Mouse (Mus musculus) right cerebral cortex, adult 2 months (tissue): ENCODE results near the gene Vav2.

Experiments
- DNase-seq, 2 experiments: peaks; one replicate each; pipeline ENCODE4 v3.0.0; 2021 to 2022; ENCODE audit warnings: low spot score in 2 of 2

Vav2 gene

DNA sequence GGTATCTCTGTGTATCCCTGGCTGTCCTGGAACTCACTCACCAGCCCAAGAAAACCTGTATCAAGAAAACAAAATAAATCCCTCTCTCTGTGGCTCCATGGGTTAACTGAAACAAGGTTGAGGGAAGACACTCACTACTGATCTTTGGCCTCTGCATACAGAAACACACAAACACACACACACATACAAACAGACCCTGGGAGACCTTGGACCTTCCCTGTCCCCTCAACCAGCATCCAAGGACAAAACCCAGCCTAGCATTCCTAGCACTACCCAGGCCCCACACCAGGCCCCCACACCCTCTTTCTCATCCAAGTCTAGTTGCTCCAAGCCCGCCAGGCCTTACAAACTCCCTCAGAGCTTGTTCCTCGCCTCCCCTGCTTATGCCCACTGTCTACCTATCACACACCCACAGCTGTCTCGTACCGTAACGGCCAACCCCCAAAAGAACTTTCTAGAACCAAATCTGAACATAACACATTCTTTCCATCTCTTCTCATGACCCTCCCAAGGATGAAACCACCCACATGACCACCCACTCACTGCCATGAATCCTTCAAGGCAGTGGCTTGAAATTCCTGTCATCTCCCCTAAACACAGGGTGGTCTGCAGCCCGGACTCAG lies 16.2 kb downstream of the Vav2 start:
- no peak for DNase-seq

- no peak for DNase-seq
Observed at GRCm38 (mm10) chr2:27408194-27408593, 18.6 kb downstream of the Vav2 start.

- DNase-seq: no peak
Observed at GRCm38 (mm10) chr2:27406928-27407327, 19.9 kb downstream of the Vav2 start.

DNA sequence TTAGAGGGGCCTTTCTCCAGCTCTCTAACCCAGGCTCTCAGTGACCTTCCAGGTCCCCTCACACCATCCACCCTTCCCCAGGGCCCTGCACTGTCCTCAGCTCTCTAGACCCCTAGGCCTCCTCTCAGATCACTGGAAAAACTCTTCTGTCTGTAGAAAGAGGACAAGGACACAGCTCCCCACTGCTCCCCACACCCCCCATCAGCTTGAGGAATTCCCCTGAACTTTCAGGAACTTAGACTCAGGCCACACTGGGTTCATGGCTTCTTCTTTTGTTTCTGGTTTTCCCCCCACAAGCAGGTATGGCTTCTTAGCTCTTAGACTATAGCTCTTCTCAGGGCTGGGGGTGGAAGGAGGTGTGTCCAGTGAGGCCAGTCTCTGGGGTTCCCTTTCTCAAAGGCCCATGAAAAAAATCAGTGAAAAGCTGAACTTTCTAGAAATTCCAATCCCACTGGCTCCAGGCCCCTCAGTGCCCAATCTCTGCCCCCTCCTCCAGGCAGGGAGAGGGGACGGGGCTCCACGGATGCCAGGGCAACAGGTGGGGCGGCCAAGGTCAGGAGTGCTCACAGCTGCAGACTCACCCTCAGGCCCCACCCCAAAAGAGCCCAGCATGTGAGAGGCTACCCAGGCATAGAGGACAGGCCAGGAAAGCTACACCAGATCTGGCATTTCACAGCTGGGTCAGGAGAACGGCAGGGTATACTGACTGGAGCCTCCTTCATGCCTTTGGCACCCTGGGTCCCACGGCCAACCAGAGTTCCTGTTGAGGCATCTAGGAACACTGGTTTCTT lies 21.5 kb downstream of the Vav2 start:
- no peak for DNase-seq

- DNase-seq: no peak
Observed at GRCm38 (mm10) chr2:27404375-27405093, 22.3 kb downstream of the Vav2 start.

DNA sequence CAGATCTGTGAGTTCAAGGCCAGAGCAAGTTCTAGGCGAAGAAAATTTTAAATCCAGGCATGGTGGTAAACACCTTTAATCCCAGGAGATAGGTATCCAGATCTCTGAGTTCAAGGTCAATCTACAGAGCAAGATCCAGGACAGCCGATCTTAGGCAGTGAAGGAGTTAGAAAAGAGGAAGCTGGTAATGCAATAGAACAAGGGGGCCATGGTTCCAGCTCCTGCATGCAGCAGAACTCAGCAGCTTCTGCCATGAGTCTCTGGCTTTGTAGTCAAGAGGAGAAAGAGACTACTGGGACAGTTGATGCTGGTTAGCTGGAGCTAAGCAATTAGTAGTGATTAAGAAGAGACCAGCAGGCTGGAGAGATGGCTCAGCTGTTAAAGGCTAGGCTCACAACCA lies 25.3 kb downstream of the Vav2 start:
- no peak for DNase-seq

DNA sequence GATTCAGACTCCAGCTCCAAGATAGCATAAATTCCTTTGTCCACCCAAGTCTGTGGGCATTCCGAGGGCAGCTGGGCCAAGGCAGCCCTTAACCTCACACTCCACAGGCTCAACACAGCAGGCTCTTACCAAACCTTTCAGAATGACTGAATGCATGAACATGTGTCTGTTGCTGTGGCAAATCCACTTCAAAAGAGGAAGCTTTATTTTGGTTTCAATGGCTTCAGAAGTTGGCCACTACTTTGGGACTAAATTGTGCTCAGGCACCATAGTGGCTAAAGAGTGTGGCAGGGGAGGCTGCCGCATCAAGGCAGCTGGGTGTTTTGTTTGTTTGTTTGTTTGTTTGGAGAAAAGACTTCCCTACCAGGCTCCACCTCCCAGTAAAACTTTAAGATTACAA lies 26.8 kb downstream of the Vav2 start:
- no peak for DNase-seq

- DNase-seq: no peak
Observed at GRCm38 (mm10) chr2:27396656-27397440, 30.0 kb downstream of the Vav2 start.

DNA sequence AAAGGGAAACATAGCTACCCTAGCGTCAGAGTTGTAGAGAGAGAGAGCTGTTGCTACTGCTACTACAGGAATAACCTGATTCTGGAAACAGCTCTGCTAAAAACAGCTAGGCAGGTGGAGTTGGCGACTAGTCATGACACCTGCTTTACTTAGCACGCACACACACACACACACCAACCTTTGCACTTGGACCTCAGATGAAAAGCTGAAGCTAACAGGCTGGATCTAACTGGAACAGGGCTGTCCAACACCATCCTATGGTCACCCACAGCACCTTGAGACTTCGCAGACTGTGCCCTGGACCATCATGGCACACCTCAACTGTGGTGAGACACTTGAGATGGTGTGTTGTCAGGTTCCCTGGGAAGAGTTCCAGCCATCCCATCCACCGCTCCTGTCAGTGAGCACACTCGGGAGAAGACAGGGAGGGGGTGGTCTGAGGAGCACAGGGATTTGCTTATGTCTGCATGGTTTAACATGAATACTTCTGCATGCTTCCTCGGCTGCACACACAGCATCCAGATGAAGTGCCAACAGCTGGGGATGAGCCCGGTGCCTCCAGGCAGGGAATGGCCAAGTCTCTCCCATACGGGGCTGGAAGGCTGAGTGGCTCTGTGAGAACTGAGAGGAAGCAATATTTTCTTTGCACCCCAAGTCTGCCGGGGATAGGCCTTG lies 32.5 kb downstream of the Vav2 start:
- no peak for DNase-seq

DNA sequence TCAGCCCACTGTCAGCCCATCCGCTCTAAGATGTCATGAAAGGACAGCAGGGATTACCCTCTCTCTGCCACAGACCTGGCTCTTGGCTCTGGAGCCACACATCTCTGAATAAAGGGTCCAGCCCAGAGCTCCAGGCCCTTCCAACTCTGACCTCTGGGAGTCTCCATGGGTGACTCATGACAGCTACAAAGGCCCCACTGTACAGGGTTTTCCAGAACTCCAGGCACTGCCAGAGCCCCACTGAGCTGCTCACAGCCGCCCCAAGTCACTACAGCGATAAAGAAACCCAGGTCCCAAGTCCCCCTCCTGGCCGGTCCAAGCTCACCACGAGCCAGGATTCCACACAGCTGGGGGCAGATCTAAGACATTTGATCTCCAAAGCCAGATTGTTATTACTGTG lies 34.6 kb downstream of the Vav2 start:
- no peak for DNase-seq

GRCm38 (mm10) chr2:27390775-27391174 lies 36.1 kb downstream of the Vav2 start:
- no peak for DNase-seq

DNA sequence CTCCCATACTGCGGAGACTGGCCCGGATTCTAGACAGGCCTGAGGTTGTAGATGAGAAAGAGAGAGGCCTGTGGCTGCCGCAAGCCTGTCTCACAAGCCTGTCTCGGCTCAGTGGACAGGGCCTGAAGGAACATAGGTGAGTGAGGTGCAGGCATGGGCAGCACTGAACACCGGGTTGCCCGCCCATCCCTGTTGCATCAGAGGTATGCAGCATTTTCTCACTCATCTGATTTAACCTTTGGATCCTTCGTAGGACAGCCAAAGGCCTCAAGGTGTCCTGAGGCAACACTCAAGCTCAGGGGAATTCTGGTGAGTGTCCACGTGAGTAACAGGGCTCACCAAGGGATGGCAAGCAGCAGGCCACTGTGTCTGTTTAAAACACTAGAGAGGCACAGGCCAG lies 36.5 kb downstream of the Vav2 start:
- DNase-seq: no peak

DNA sequence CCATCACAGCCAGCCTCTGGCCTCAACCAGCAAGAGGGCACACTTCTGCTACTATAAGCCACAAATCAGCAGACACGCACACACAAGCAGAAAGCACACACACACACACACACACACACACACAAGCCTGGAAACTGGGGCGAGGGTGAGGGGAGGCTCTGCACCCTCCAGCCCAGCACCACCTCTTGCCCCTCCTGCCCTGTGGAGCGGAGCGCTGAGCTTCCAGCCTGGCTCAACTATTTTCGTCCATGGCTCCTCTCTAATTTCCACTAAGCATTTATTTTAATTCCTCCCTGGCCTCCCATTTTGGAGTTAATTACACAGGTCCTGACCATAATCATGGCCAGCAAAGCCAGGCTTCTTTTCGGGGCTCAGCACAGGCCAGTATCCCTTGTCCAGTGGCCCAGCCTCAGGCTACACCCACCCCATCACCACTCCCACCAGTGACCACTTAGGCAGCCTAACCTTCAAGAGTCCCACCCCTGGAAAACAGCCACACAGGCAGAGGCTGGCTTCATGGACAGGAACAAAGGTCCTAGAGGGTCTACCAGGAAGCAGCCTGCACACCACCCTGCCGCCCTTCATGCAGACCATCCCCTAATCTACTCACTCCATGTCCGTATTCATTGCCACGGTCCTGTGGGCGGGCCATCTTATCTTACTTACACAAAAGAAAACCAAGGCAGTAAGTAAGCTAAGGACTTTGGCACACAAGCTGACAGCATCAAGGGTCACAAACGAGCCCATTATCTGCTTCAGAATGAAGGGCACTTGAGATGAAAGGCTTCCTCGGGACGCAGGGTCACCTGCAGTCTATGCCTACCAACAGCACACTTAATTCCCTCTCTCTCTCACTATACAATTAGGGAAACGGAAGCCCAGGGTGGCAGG lies 37.3 kb downstream of the Vav2 start:
- no peak for DNase-seq

DNA sequence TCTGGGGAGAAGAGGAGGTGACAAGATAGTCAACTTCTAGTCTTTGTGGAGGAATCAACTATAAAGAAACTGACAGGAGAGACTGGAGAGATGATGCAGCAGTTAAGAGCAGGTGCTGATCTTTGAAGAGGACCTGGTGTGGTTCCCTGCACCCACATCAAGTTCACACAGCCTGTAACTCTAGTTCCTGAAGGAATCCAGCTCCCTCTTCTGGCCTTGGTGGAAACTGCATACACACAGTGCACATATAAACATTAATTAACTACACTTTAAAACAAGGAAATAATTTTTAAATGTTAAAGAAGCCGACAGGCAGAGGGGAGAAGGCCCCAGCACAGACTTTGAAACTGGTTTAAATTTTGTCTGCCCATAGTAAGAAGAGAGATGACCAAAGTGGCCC lies 39.6 kb downstream of the Vav2 start:
- no peak for DNase-seq

GRCm38 (mm10) chr2:27381698-27382097 lies 45.1 kb downstream of the Vav2 start:
- no peak for DNase-seq

DNA sequence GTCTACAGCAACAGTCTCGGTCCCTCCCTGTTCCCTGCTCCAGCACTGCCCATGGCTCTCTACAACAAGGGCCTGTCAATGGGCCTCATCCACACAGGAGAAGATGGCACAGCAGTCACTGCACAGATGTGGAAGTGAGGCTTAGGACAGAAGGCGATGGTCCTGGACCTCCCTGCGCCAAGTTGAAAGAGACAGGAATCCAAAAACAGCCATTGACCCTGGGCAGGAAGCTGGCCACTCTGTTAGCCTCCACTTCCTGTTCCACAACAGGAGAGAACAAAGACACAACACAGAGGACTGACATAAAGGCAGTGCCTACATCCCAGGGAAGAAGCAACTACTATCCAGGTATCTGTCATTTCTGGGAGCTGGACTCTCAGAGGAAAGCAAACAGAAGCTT lies 45.6 kb downstream of the Vav2 start:
- DNase-seq: no peak

DNA sequence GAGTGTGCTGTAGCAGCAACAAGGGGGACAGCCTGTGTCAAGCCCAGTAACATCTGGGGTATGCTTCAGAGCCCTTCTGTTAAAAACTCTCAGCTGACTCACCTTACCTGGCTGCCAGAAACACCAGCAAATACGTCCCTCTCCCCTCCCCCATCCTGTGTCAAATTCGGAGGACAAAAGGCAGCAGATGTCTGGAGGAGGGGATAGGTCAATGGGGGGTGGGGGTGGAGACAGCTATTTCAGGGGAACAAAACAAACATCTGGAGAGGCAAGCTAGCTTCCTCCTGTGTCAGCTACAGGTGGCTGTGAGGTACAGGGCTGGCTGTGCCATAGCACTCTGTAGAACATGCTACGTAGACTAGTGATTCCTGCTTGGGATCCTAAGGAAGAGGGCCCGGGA lies 49.0 kb downstream of the Vav2 start:
- DNase-seq: no peak

DNA sequence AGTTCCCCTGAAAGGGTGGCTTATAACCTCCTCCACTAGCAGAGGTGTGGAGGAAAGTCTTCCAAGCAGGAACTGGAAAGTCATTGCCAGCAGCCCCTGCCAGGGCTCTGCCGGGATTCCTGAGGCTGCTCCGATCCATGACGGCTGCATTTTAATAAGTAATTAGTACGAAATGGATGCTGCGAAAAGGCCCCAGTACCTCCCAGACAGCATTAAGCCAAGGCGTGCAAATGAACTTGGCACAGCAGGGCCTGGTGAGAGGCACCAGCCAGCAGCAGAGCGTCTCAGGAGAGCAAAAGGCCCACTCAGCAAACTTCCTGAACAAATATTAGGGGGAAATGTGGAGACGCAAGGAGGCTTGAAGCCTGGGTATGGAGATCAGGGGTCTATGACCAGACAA lies 49.7 kb downstream of the Vav2 start:
- no peak for DNase-seq

GRCm38 (mm10) chr2:27375141-27375540 lies 51.7 kb downstream of the Vav2 start:
- no peak for DNase-seq

DNA sequence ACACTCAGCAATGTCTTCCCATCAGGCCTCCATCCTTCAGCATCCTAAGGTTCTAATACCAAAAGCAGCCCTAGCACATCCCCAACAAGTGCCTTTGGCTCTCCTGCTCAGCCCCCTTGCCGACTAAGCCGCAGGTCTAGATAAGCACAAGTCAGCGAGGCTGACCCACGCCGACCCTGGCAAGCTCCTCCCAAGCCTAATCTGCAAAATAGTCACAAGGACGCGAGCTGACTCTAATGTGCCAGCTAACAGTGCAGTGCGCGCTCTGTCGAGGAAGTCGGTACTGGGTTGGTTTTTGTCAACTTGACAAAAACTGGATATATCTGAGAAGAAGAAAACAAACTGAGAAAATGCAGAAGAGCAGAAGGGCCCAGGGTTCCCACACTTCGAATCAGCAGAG lies 53.5 kb downstream of the Vav2 start:
- no peak for DNase-seq

DNA sequence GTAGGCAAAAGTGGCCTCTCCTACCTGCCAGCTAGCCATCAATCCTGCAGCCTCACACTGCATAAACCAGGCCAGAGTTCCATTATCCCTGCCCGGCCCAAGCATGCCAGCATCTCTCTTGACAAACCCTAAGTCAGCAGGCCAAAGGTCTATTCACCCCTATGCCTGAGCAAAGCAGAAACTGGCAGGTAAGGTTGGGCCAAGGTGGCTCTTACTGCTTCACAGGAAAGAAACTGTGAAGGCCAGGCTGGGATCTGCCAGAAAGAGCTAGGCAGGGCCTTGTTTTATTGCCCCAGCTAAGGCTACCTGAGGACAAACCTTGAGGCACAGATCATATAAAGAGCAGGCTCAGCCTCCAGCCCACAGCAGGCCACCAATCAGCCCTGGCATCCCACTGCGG lies 55.4 kb downstream of the Vav2 start:
- no peak for DNase-seq
